Mouse (Mus musculus): Measurements from ENCODE around the gene Pde6h.

DNA sequence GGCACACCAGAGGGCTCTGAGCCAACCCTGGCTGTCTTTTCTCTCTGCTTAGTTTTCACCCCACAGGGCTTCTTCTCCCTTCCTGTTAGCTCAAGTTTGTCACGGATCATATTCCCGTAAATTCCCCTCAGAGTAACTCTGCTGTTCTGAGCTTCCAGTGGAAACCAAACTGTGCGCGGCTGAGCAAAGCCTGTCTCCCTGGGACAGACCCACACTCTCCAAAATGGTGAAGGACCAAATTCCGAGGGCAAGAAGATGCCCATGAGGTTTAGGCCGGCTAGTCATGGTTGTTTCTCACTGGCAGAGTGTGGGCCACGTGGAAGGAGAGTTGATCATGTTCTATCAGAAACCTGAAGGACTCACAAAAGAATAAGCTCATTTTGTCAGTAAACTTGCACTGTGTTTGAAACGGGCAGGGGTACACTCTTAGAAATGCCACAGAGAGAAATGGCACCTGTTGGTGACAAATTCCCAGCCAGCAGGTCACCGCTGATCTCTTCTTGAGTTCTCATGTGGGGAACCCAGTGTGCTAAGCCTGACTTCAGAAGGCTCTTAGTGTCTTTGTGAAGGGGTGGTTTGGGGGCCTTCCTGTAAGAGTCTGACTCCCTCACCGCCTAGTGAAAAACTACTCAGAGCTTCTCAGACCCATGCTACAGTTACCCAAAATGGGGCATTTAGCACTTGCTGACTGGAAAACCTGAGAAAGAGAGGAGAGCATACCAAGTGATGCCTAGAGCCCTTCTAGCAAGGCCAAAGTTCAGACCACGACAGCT, 16.7 kb downstream of the Pde6h start:
- TF ChIP-seq CTCF (IDR thresholded peaks at IDR 0.05; ENCODE audit: control insufficient read depth, insufficient read depth, insufficient replicate concordance, low read depth, low read length) = no peak
- no peak for TF ChIP-seq POLR2A (IDR thresholded peaks at IDR 0.05; ENCODE audit: control insufficient read depth, low read depth, low read length)

All from testis, adult 2 months (tissue).